Mouse (Mus musculus) CH12.LX (cell line): ENCODE results near the gene Usp36. TPM values are rescaled to one million over a fixed set of nuclear protein-coding genes. Genes with fewer than 3 reads are reported as not detected.

Experiments used
- DNase-seq: peaks from one replicate; pipeline ENCODE4 v3.0.0-alpha.2; 2013; ENCODE audit errors: extremely low read depth
- H3K27ac ChIP-seq: 2 replicates; pipeline ENCODE4 v1.5.1; 2012; ENCODE audit warnings: low read depth, mild to moderate bottlenecking, control low read depth, moderate library complexity; ENCODE audit not compliant: insufficient read depth
- H3K27me3 ChIP-seq: replicated peaks from 2 replicates; pipeline ENCODE3; 2012; ENCODE audit warnings: inconsistent platforms
- H3K36me3 ChIP-seq, 2 experiments: replicated peaks in 1 of 2; 2 replicates each; pipeline versions ENCODE3 to v1.6.1; 2012; ENCODE audit warnings: inconsistent platforms in 1 of 2, low read length in 1 of 2, mild to moderate bottlenecking in 1 of 2, mixed read lengths in 1 of 2, moderate library complexity in 1 of 2; ENCODE audit not compliant: control insufficient read depth in 1 of 2, insufficient read depth in 1 of 2
- H3K4me1 ChIP-seq, 2 experiments: 2 replicates each; pipeline ENCODE4 v1.6.1; 2012; ENCODE audit warnings: inconsistent platforms in 1 of 2, moderate library complexity in 1 of 2; ENCODE audit not compliant: insufficient read depth in 2 of 2, control insufficient read depth in 1 of 2
- H3K4me2 ChIP-seq: 2 replicates; pipeline ENCODE4 v1.6.1; 2012; ENCODE audit warnings: low read depth, mild to moderate bottlenecking, control low read depth; ENCODE audit not compliant: poor library complexity, insufficient read depth, severe bottlenecking
- H3K4me3 ChIP-seq, 3 experiments: fragments of 150-350 bp in 1 of 3; sonication (generic) in 1 of 3; replicated peaks in 1 of 3; 2 replicates each; pipeline versions ENCODE3 to v1.5.1; 2011 to 2012; ENCODE audit warnings: low read depth in 2 of 3, low read length in 2 of 3, mild to moderate bottlenecking in 2 of 3, moderate library complexity in 2 of 3, control low read depth in 1 of 3, improper control_type of control experiment in 1 of 3, inconsistent platforms in 1 of 3, mixed read lengths in 1 of 3; ENCODE audit not compliant: poor library complexity in 1 of 3
- H3K79me2 ChIP-seq: replicated peaks from 2 replicates; pipeline ENCODE4 v1.6.1; 2012; ENCODE audit warnings: mild to moderate bottlenecking, moderate library complexity; ENCODE audit not compliant: control insufficient read depth, poor library complexity, insufficient read depth, severe bottlenecking; ENCODE audit errors: extremely low read depth
- H3K9ac ChIP-seq: 2 replicates; pipeline ENCODE4 v1.6.1; 2012; ENCODE audit warnings: low read depth, mild to moderate bottlenecking, control low read depth, moderate library complexity; ENCODE audit not compliant: insufficient read depth
- H3K9me3 ChIP-seq: replicated peaks from 2 replicates; pipeline ENCODE3; 2012; ENCODE audit warnings: low read length, inconsistent platforms, mixed read lengths
- BHLHE40 ChIP-seq: IDR thresholded peaks from 2 replicates; pipeline ENCODE4 v1.6.1; 2011; ENCODE audit warnings: mild to moderate bottlenecking, low read depth, low read length, improper control_type of control experiment
- CHD1 ChIP-seq: IDR thresholded peaks from 2 replicates; pipeline ENCODE4 v1.6.1; 2012; ENCODE audit warnings: low read depth, low read length, improper control_type of control experiment, inconsistent platforms
- CTCF ChIP-seq, 2 experiments: IDR thresholded peaks in 1 of 2; conservative IDR thresholded peaks in 1 of 2; 2 replicates each; pipeline ENCODE4 v1.5.1; 2011 to 2012; ENCODE audit warnings: low read depth in 2 of 2, low read length in 2 of 2, improper control_type of control experiment in 1 of 2, inconsistent platforms in 1 of 2, mild to moderate bottlenecking in 1 of 2, moderate library complexity in 1 of 2
- E2F4 ChIP-seq: IDR thresholded peaks from 2 replicates; pipeline ENCODE4 v1.6.1; 2011; ENCODE audit warnings: low read depth, low read length, improper control_type of control experiment; ENCODE audit not compliant: insufficient replicate concordance
- EP300 ChIP-seq: IDR thresholded peaks from 2 replicates; pipeline ENCODE4 v1.6.1; 2011; ENCODE audit warnings: low read length, improper control_type of control experiment
- GABPA ChIP-seq: IDR thresholded peaks from 2 replicates; pipeline ENCODE4 v1.6.1; 2012; ENCODE audit warnings: low read depth, low read length, improper control_type of control experiment, inconsistent platforms; ENCODE audit not compliant: insufficient replicate concordance
- HCFC1 ChIP-seq: IDR thresholded peaks from 2 replicates; pipeline ENCODE4 v1.6.1; 2012; ENCODE audit warnings: low read depth, mild to moderate bottlenecking, inconsistent platforms, low read length, improper control_type of control experiment
- KAT2A ChIP-seq: IDR thresholded peaks from 2 replicates; pipeline ENCODE4 v1.6.1; 2012; ENCODE audit warnings: low read length, improper control_type of control experiment, inconsistent platforms; ENCODE audit not compliant: insufficient replicate concordance
- MAZ ChIP-seq: IDR thresholded peaks from 2 replicates; pipeline ENCODE4 v1.6.1; 2012; ENCODE audit warnings: low read depth, mild to moderate bottlenecking, inconsistent platforms, low read length, improper control_type of control experiment, moderate library complexity
- NRF1 ChIP-seq: IDR thresholded peaks from 2 replicates; pipeline ENCODE4 v1.6.1; 2014; ENCODE audit warnings: low read depth, mild to moderate bottlenecking, inconsistent platforms, low read length, improper control_type of control experiment, moderate library complexity
- POLR2A ChIP-seq: IDR thresholded peaks from 2 replicates; pipeline ENCODE4 v1.6.1; 2011; ENCODE audit warnings: low read depth, mild to moderate bottlenecking, improper control_type of control experiment, low read length
- SMC3 ChIP-seq: IDR thresholded peaks from 2 replicates; pipeline ENCODE4 v1.6.1; 2011; ENCODE audit warnings: low read depth, low read length, improper control_type of control experiment
- TCF12 ChIP-seq: IDR thresholded peaks from 2 replicates; pipeline ENCODE4 v1.6.1; 2014; ENCODE audit warnings: low read depth, mild to moderate bottlenecking, inconsistent platforms, low read length, improper control_type of control experiment
- UBTF ChIP-seq: IDR thresholded peaks from 2 replicates; pipeline ENCODE4 v1.6.1; 2012; ENCODE audit warnings: low read depth, mild to moderate bottlenecking, inconsistent platforms, low read length, improper control_type of control experiment, moderate library complexity
- ZC3H11A ChIP-seq: IDR thresholded peaks from 2 replicates; pipeline ENCODE4 v1.6.1; 2012; ENCODE audit warnings: low read depth, mild to moderate bottlenecking, inconsistent platforms, low read length, improper control_type of control experiment
- dilution Hi-C: fragments of 300-500 bp; cut with MboI; formaldehyde crosslinking; loops from 2 replicates; pipeline ENCODE4 v1.14.3; 2020; ENCODE audit warnings: low sequenced_read_pairs; ENCODE audit not compliant: extremely low pct_unique_long_range_greater_than_20kb, extremely low pct_ligation_motif_present
- in situ Hi-C: fragments of 300-500 bp; cut with MboI; formaldehyde crosslinking; loops from 3 replicates; pipeline ENCODE4 v1.14.3; 2019; ENCODE audit warnings: low sequenced_read_pairs, low pct_ligation_motif_present, low pct_unique_long_range_greater_than_20kb, mixed read lengths
- polyA plus RNA-seq: library from polyadenylated mRNA; unstranded; fragments of >175 nt; gene quantifications from 2 replicates; pipeline ENCODE4 v1.2.1, GENCODE M21; 2012; ENCODE audit warnings: low read depth; ENCODE audit not compliant: insufficient read length
- total RNA-seq, 2 experiments: library from RNA; depleted of rRNA; stranded (reverse); fragments of 300-350 nt in 1 of 2; fragments of >200 nt in 1 of 2; gene quantifications; 2 replicates each; pipeline ENCODE4 v1.2.3; 2012 to 2014

Usp36 gene
- total and polyA plus RNA-seq, 3 experiments = 10.7 to 42.6 (median 19.5) TPM

- TF ChIP-seq MAZ (no peak), BHLHE40 (no peak), GABPA (no peak)
- TF ChIP-seq, all 38 proteins: peak for 0
Observed at GRCm38 (mm10) chr11:118332376-118332775, 42.3 kb upstream of the Usp36 start (continued).

DNA sequence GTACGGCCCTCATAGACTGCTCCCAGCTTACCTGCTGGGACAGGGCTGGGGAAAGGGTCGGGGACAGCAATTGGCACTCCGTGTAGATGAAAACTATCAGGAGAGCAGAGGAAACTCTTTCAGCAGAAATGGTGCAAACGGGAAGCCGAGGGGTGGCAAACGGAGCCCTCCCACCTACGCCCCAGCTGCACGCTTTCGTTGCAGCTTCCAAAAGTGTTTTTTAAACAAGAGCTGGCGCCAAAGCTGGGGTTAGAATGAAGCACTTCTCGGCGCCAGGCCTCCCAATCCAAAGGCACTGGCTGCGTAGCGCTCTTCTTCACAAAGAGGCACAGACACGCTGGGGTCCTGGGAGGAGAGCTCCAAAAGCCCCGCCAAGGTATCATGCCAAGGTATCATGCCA, 40.7 kb upstream of the Usp36 start:
- H3K9me3 ChIP-seq = peaks cover 6% of the 10 kb centered on the region
- no peaks in the 10 kb centered on the region for H3K36me3 ChIP-seq
- no peaks in the 10 kb centered on the region for H3K79me2 ChIP-seq
- in situ Hi-C loops (no loop called here), dilution Hi-C loops (no loop called here)
- H3K4me3 ChIP-seq = no peak overlapping the region
- H3K9ac ChIP-seq = no peak overlapping the region
- TF ChIP-seq EP300 (no peak), TCF12 (no peak), SMC3 (no peak), KAT2A (no peak), HCFC1 (no peak), NRF1 (no peak), ZC3H11A (no peak), POLR2A (no peak)
- no peak overlapping the region for H3K4me2 ChIP-seq
- no peaks in the 10 kb centered on the region for H3K4me1 ChIP-seq
- H3K27ac ChIP-seq = no peak overlapping the region
- DNase-seq = no peak
- peaks cover 79% of the 10 kb centered on the region for H3K27me3 ChIP-seq

DNA sequence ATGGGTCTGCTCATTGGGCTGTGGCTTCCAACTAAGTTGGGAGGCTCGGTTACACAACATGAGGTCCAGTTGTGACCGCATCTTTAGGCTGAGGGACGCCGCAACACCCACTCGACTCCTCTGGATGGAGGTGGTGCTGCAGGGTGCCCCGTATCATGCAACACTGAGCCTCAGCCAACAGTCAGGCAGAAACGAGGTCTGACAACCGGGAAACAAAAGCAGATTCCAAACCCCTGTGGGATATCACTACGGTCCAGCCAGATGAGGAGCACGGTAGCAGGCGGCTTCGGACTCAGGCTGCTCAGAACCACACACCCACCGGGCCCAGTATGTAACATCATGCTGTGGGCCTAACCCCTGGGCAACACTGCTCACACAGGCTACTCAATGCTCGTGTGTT, 40.3 kb upstream of the Usp36 start:
- no peaks in the 10 kb centered on the region for H3K4me1 ChIP-seq
- no peak overlapping the region for H3K9ac ChIP-seq
- H3K4me2 ChIP-seq = no peak overlapping the region
- peaks cover 6% of the 10 kb centered on the region for H3K9me3 ChIP-seq
- H3K27me3 ChIP-seq = peaks cover 84% of the 10 kb centered on the region
- H3K4me3 ChIP-seq = no peak overlapping the region
- no peak for DNase-seq
- H3K27ac ChIP-seq = no peak overlapping the region
- H3K36me3 ChIP-seq = no peaks in the 10 kb centered on the region
- dilution Hi-C loops (no loop called here), in situ Hi-C loops (no loop called here)
- no peak for TF ChIP-seq ZC3H11A
- TF ChIP-seq CHD1 = no peak
- TF ChIP-seq UBTF = no peak
- no peak for TF ChIP-seq BHLHE40
- no peaks in the 10 kb centered on the region for H3K79me2 ChIP-seq

DNA sequence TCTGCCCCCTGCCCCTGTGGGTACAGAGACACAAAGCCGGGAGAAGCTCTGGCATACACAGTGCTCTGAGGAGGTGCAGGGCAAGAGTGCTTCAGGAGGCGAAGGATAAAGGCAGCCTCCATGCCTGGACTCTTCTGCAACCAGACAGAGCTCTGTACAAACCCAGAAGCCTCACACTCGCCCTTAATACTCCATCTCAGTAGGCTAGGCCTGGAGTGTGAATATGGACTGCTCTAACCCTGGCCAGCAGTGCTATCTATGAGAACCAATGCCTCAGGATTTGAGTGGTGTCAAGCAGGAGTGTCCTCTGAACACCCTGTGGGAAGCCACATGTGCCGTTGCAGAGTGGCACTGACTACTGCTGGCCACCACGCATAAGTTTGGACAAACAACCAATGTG, 38.9 kb upstream of the Usp36 start:
- in situ Hi-C loops (loop anchor here (5.0 kb wide), 1 partner anchor 48 kb away; no protein-coding TSS in a partner anchor), dilution Hi-C loops (no loop called here)
- Histone ChIP-seq H3K4me2 (no peak overlapping the region), H3K27ac (no peak overlapping the region), H3K4me1 (no peaks in the 10 kb centered on the region), H3K4me3 (no peak overlapping the region), H3K27me3 (peaks cover 84% of the 10 kb centered on the region), H3K9me3 (peaks cover 6% of the 10 kb centered on the region), H3K79me2 (no peaks in the 10 kb centered on the region), H3K9ac (no peak overlapping the region), H3K36me3 (no peaks in the 10 kb centered on the region)
- TF ChIP-seq E2F4 (no peak), CTCF (conservative IDR thresholded peaks at IDR 0.05 in 1 of 2, IDR thresholded peaks at IDR 0.05 in 1 of 2; ENCODE audit: low read depth in 2 of 2, low read length in 2 of 2) (no peak), MAZ (no peak)
- no peak for DNase-seq
